Mouse (Mus musculus) left cerebral cortex, adult 2 months (tissue): ENCODE data around the gene Epha2. TPM values are rescaled to one million over a fixed set of nuclear protein-coding genes. Genes with fewer than 3 reads are reported as not detected.

Experiments used
- DNase-seq, 2 experiments: peaks; one replicate each; pipeline ENCODE4 v3.0.0; 2021 to 2022; ENCODE audit warnings: low spot score in 2 of 2, mixed read lengths in 1 of 2; ENCODE audit errors: extremely low spot score in 1 of 2
- H3K27ac ChIP-seq: fragments of 200-600 bp; 2 replicates; pipeline ENCODE4 v1.8.1; 2022
- H3K4me3 ChIP-seq: fragments of 200-600 bp; 2 replicates; pipeline ENCODE4 v1.8.1; 2022
- CTCF ChIP-seq: fragments of 200-600 bp; IDR thresholded peaks from 2 replicates; pipeline ENCODE4 v1.8.1; 2022; ENCODE audit warnings: antibody characterized with exemption, mild to moderate bottlenecking, moderate library complexity
- intact Hi-C: fragments of 180-260 bp; cut with DNase I; formaldehyde crosslinking; loops from one replicate; pipeline ENCODE4 v1.15.1; 2025
- total RNA-seq, 2 experiments: library from RNA; stranded (reverse); gene quantifications; 2 replicates each; pipeline ENCODE4 v1.2.3; 2021

Gene Epha2
- total RNA-seq, 2 experiments from 2014 or later = 1.3 to 1.9 TPM

- no peak; the same call in none of the 2 replicates for TF ChIP-seq CTCF
- no peak overlapping the region for H3K27ac ChIP-seq
- intact Hi-C loops = loop anchor here (5.0 kb wide), 2 partner anchors 67 to 127 kb away; no protein-coding TSS in a partner anchor
- DNase-seq = no peak
- no peak overlapping the region for H3K4me3 ChIP-seq
Observed at GRCm38 (mm10) chr4:141269080-141269479, 32.0 kb upstream of the Epha2 start.

GRCm38 (mm10) chr4:141270201-141270940 lies 30.7 kb upstream of the Epha2 start:
- no peak for TF ChIP-seq CTCF
- DNase-seq = no peak
- no peak overlapping the region for H3K4me3 ChIP-seq
- intact Hi-C loops = no loop called here
- H3K27ac ChIP-seq = no peak overlapping the region

GRCm38 (mm10) chr4:141271228-141271627 lies 29.8 kb upstream of the Epha2 start:
- TF ChIP-seq CTCF = no peak
- H3K27ac ChIP-seq = no peak overlapping the region
- no peak overlapping the region for H3K4me3 ChIP-seq
- intact Hi-C loops = no loop called here
- no peak for DNase-seq

GRCm38 (mm10) chr4:141271721-141272120 lies 29.3 kb upstream of the Epha2 start:
- no peak for TF ChIP-seq CTCF
- Histone ChIP-seq H3K27ac (no peak overlapping the region), H3K4me3 (no peak overlapping the region)
- no peak for DNase-seq
- intact Hi-C loops = no loop called here

- intact Hi-C loops = loop anchor here (1.0 kb wide), 1 partner anchor 90 kb away; no protein-coding TSS in a partner anchor
- Histone ChIP-seq H3K27ac (no peak overlapping the region), H3K4me3 (no peak overlapping the region)
- no peak for TF ChIP-seq CTCF
- DNase-seq = no peak
Observed at GRCm38 (mm10) chr4:141272878-141273277, 28.2 kb upstream of the Epha2 start.

GRCm38 (mm10) chr4:141273296-141273695 lies 27.7 kb upstream of the Epha2 start:
- TF ChIP-seq CTCF = peak; percentile 100
- no peak overlapping the region for H3K4me3 ChIP-seq
- peak; percentile 78 to 82 for DNase-seq
- H3K27ac ChIP-seq = no peak overlapping the region
- intact Hi-C loops = loop anchor here (1.0 kb wide), 1 partner anchor 90 kb away; no protein-coding TSS in a partner anchor

- TF ChIP-seq CTCF = no peak
- intact Hi-C loops = no loop called here
Observed at GRCm38 (mm10) chr4:141274485-141275341, 26.3 kb upstream of the Epha2 start.

GRCm38 (mm10) chr4:141277157-141277556 lies 23.9 kb upstream of the Epha2 start:
- no peak for DNase-seq
- intact Hi-C loops = no loop called here
- H3K4me3 ChIP-seq = no peak overlapping the region
- TF ChIP-seq CTCF = no peak
- H3K27ac ChIP-seq = no peak overlapping the region

More at GRCm38 (mm10) chr4:141274485-141275341, 26.3 kb upstream of the Epha2 start:
- Histone ChIP-seq H3K4me3 (no peak overlapping the region), H3K27ac (no peak overlapping the region)
- DNase-seq = no peak

GRCm38 (mm10) chr4:141278154-141278553 lies 22.9 kb upstream of the Epha2 start:
- DNase-seq = no peak
- Histone ChIP-seq H3K27ac (peak overlapping the region; percentile 59; the same call in 1 of the 2 replicates), H3K4me3 (no peak overlapping the region)
- intact Hi-C loops = no loop called here
- no peak; the same call in 1 of the 2 replicates for TF ChIP-seq CTCF

DNA sequence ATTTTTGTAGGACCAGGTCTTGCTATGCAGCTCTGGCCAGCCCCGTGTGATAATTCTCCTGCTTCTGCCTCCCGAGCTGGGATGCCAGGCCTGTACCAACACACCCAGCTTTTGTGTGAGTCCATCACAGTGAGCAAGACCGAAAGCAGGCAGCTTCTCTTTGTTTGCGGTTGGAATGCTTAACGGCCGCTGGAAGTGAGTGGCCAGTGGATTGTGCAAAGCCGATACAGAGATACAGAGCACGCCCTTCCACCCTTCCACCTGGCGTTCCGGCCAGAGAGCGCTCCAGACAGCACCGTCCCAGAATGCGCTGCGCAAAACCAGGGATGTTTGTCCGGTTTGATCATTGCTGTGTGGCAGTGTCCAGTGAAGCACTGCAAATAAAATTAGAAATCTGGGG lies 21.7 kb upstream of the Epha2 start:
- DNase-seq = no peak
- intact Hi-C loops = no loop called here
- no peak overlapping the region for H3K27ac ChIP-seq
- TF ChIP-seq CTCF = no peak
- no peak overlapping the region for H3K4me3 ChIP-seq

GRCm38 (mm10) chr4:141279783-141280182 lies 21.3 kb upstream of the Epha2 start:
- no peak for DNase-seq
- no peak overlapping the region for H3K27ac ChIP-seq
- TF ChIP-seq CTCF = no peak
- intact Hi-C loops = no loop called here
- no peak overlapping the region for H3K4me3 ChIP-seq

DNA sequence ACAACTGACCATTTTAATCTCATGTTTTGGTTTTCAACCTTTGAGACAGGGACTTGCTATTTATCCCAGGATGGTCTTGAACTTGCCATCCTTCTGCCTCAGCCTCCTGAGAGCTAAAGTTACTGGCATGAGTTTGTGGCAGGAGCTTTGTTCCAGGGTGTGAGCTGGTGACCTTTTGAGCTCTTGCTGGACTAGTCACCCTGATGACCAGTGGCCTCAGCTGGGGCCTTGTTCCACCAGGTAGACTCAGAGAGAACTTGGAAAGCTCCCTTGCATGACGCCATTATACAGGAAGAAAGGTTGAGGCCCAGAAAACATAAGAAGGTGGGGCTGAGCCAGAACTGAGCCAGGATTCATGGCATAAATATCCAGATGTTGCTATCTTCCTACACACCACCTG lies 20.6 kb upstream of the Epha2 start:
- TF ChIP-seq CTCF = no peak
- Histone ChIP-seq H3K27ac (no peak overlapping the region), H3K4me3 (no peak overlapping the region)
- DNase-seq = no peak
- intact Hi-C loops = no loop called here
